Mouse (Mus musculus) brain, embryonic 14.5 days (tissue): ENCODE data around the gene Mgst3.

ENCODE experiments used
- CTCF ChIP-seq: fragments of 200-500 bp; IDR thresholded peaks from 2 replicates; pipeline ENCODE4 v1.5.1; 2012; ENCODE audit warnings: inconsistent platforms, mild to moderate bottlenecking, moderate library complexity, borderline replicate concordance; ENCODE audit not compliant: insufficient read depth, insufficient read length; ENCODE audit errors: extremely low read depth
- POLR2A ChIP-seq: fragments of 200-500 bp; IDR thresholded peaks from 2 replicates; pipeline ENCODE4 v1.6.1; 2012; ENCODE audit warnings: mild to moderate bottlenecking, inconsistent platforms, borderline replicate concordance; ENCODE audit not compliant: poor library complexity, insufficient read depth, insufficient read length, severe bottlenecking; ENCODE audit errors: extremely low read depth

DNA sequence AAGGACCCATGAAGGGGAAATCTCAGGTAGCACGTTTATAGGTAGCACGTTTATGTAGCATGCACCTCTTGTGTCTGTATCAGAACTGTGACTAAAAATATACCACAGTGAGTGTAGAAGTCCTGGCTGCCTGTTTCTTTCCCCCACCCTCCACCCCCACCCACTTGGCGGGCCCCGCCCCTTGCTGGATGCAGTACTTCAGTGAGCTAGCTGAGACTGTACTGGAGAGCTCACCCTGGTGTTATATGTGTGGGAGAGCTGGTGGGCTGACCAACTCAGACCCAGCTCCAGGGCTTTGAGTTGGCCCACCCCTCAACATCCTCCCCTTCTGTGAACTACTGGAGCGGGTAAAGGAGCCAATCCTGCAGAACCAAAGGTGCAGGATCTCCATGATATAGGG lies 31.9 kb upstream of the Mgst3 start:
- TF ChIP-seq CTCF = no peak
- TF ChIP-seq POLR2A = no peak
